Mouse (Mus musculus) embryonic facial prominence, embryonic 10.5 days (tissue): Measurements from ENCODE around the gene Gng4. TPM values are rescaled to one million over a fixed set of nuclear protein-coding genes. Genes with fewer than 3 reads are reported as not detected.
"Not testable (repeated sequence)": the region's sequence is repeated elsewhere in the genome, so short reads cannot be mapped to it uniquely, and the experiment has no call there.

Experiments used
- DNase-seq: peaks from one replicate; pipeline ENCODE4 v3.0.0-alpha.2; 2017; ENCODE audit warnings: low spot score
- H3K27ac ChIP-seq: fragments of 300-500 bp; sonication (generic); replicated peaks from 2 replicates; pipeline ENCODE4 v1.5.1; 2016; ENCODE audit warnings: mild to moderate bottlenecking
- H3K27me3 ChIP-seq: fragments of 300-500 bp; sonication (generic); replicated peaks from 2 replicates; pipeline ENCODE4 v1.6.1; 2016; ENCODE audit warnings: low read depth, mild to moderate bottlenecking; ENCODE audit not compliant: poor library complexity, severe bottlenecking
- H3K36me3 ChIP-seq: fragments of 300-500 bp; sonication (generic); replicated peaks from 2 replicates; pipeline ENCODE4 v1.6.1; 2016; ENCODE audit warnings: mild to moderate bottlenecking, moderate library complexity
- H3K4me1 ChIP-seq: fragments of 300-500 bp; sonication (generic); 2 replicates; pipeline ENCODE4 v1.6.1; 2016
- H3K4me3 ChIP-seq: fragments of 300-500 bp; sonication (generic); 2 replicates; pipeline ENCODE4 v1.5.1; 2016; ENCODE audit warnings: mild to moderate bottlenecking, moderate library complexity
- H3K9me3 ChIP-seq: fragments of 300-500 bp; sonication (generic); 2 replicates; pipeline ENCODE4 v1.6.1; 2016; ENCODE audit warnings: mild to moderate bottlenecking
- WGBS: fragments of 180-500 bp; shearing (Covaris S2); methylation state at CpG from one replicate; pipeline ENCODE4 v1.1.7; 2016; 5-methylcytosine and 5-hydroxymethylcytosine counted together
- polyA plus RNA-seq: library from polyadenylated mRNA; unstranded; fragments of >200 nt; fragmentation: Nextera tagmentation; extraction: Ambion mirVana; gene quantifications from 2 replicates; pipeline ENCODE4 v1.2.1, GENCODE M21; 2016

Gene Gng4
- polyA plus RNA-seq, 1 experiment from 2014 or later: 0.42 TPM

GRCm38 (mm10) chr13:13786971-13787370 is 3.1 kb downstream of the Gng4 start:
- H3K4me3 ChIP-seq: no peak overlapping the region
- peaks cover 19% of the 10 kb centered on the region for H3K4me1 ChIP-seq
- H3K9me3 ChIP-seq: no peaks in the 10 kb centered on the region
- H3K36me3 ChIP-seq: no peaks in the 10 kb centered on the region
- H3K27ac ChIP-seq: no peak overlapping the region
- peaks cover 57% of the 10 kb centered on the region for H3K27me3 ChIP-seq
- no peak for DNase-seq
- 84% methylated on average over 6 of the region's 6 CpGs for WGBS

- no peak for DNase-seq
- peaks cover 46% of the 10 kb centered on the region for H3K27me3 ChIP-seq
- H3K27ac ChIP-seq: no peak overlapping the region
- H3K9me3 ChIP-seq: no peaks in the 10 kb centered on the region
- WGBS: 89% methylated on average over 4 of the region's 4 CpGs
- H3K4me3 ChIP-seq: no peak overlapping the region
- no peaks in the 10 kb centered on the region for H3K36me3 ChIP-seq
- peaks cover 19% of the 10 kb centered on the region for H3K4me1 ChIP-seq
Observed at GRCm38 (mm10) chr13:13788070-13788469, 4.2 kb downstream of the Gng4 start.

GRCm38 (mm10) chr13:13791981-13792380 is 8.1 kb downstream of the Gng4 start:
- WGBS: 94% methylated on average over 3 of the region's 3 CpGs
- H3K4me1 ChIP-seq: no peaks in the 10 kb centered on the region
- no peak overlapping the region for H3K4me3 ChIP-seq
- no peaks in the 10 kb centered on the region for H3K36me3 ChIP-seq
- H3K9me3 ChIP-seq: no peaks in the 10 kb centered on the region
- H3K27ac ChIP-seq: no peak overlapping the region
- H3K27me3 ChIP-seq: peaks cover 7% of the 10 kb centered on the region
- no peak for DNase-seq

- no peaks in the 10 kb centered on the region for H3K36me3 ChIP-seq
- H3K4me3 ChIP-seq: no peak overlapping the region
- H3K27ac ChIP-seq: no peak overlapping the region
- no peaks in the 10 kb centered on the region for H3K9me3 ChIP-seq
- WGBS: 37% methylated on average over 5 of the region's 5 CpGs
- DNase-seq: no peak
- no peaks in the 10 kb centered on the region for H3K27me3 ChIP-seq
- H3K4me1 ChIP-seq: no peaks in the 10 kb centered on the region
Observed at GRCm38 (mm10) chr13:13795166-13795832, 11.4 kb downstream of the Gng4 start.

- no peak overlapping the region for H3K4me3 ChIP-seq
Observed at GRCm38 (mm10) chr13:13796082-13796481, 12.2 kb downstream of the Gng4 start.

GRCm38 (mm10) chr13:13797816-13798215 is 14.0 kb downstream of the Gng4 start:
- H3K36me3 ChIP-seq, H3K9me3 ChIP-seq, H3K27ac ChIP-seq, H3K4me1 ChIP-seq, H3K4me3 ChIP-seq, DNase-seq, H3K27me3 ChIP-seq: not testable (repeated sequence)
- WGBS: 95% methylated on average over 12 of the region's 12 CpGs

More at GRCm38 (mm10) chr13:13796082-13796481, 12.2 kb downstream of the Gng4 start:
- no peak overlapping the region for H3K27ac ChIP-seq
- WGBS: 80% methylated on average over 1 of the region's 1 CpGs
- H3K9me3 ChIP-seq: no peaks in the 10 kb centered on the region
- DNase-seq: no peak
- no peaks in the 10 kb centered on the region for H3K27me3 ChIP-seq
- no peaks in the 10 kb centered on the region for H3K36me3 ChIP-seq
- no peaks in the 10 kb centered on the region for H3K4me1 ChIP-seq

GRCm38 (mm10) chr13:13798775-13799174 is 14.9 kb downstream of the Gng4 start:
- no peak overlapping the region for H3K27ac ChIP-seq
- H3K9me3 ChIP-seq: no peaks in the 10 kb centered on the region
- H3K4me1 ChIP-seq: no peaks in the 10 kb centered on the region
- H3K36me3 ChIP-seq: no peaks in the 10 kb centered on the region
- no peak overlapping the region for H3K4me3 ChIP-seq
- 92% methylated on average over 8 of the region's 8 CpGs for WGBS
- no peaks in the 10 kb centered on the region for H3K27me3 ChIP-seq
- DNase-seq: no peak

- no peaks in the 10 kb centered on the region for H3K4me1 ChIP-seq
- no peak overlapping the region for H3K4me3 ChIP-seq
- no peaks in the 10 kb centered on the region for H3K36me3 ChIP-seq
- WGBS: 48% methylated on average over 11 of the region's 11 CpGs
- no peak overlapping the region for H3K27ac ChIP-seq
- no peaks in the 10 kb centered on the region for H3K27me3 ChIP-seq
- DNase-seq: no peak
- no peaks in the 10 kb centered on the region for H3K9me3 ChIP-seq
Observed at GRCm38 (mm10) chr13:13808337-13809132, 24.7 kb downstream of the Gng4 start.

GRCm38 (mm10) chr13:13810885-13811284 is 27.0 kb downstream of the Gng4 start:
- Histone ChIP-seq H3K27me3 (no peaks in the 10 kb centered on the region), H3K9me3 (no peaks in the 10 kb centered on the region), H3K36me3 (no peaks in the 10 kb centered on the region), H3K4me3 (no peak overlapping the region), H3K4me1 (no peaks in the 10 kb centered on the region), H3K27ac (no peak overlapping the region)
- WGBS: 85% methylated on average over 7 of the region's 7 CpGs
- no peak for DNase-seq

GRCm38 (mm10) chr13:13818696-13819095 is 34.8 kb downstream of the Gng4 start:
- no peak for DNase-seq
- WGBS: 89% methylated on average over 3 of the region's 3 CpGs
- Histone ChIP-seq H3K4me3 (no peak overlapping the region), H3K4me1 (no peaks in the 10 kb centered on the region), H3K27ac (no peak overlapping the region), H3K36me3 (no peaks in the 10 kb centered on the region), H3K9me3 (no peaks in the 10 kb centered on the region), H3K27me3 (no peaks in the 10 kb centered on the region)

GRCm38 (mm10) chr13:13820234-13821123 is 36.6 kb downstream of the Gng4 start:
- no peak overlapping the region for H3K27ac ChIP-seq
- H3K9me3 ChIP-seq: no peaks in the 10 kb centered on the region
- H3K4me3 ChIP-seq: no peak overlapping the region
- DNase-seq: no peak
- no peaks in the 10 kb centered on the region for H3K36me3 ChIP-seq
- no peaks in the 10 kb centered on the region for H3K27me3 ChIP-seq
- 74% methylated on average over 7 of the region's 7 CpGs for WGBS
- no peaks in the 10 kb centered on the region for H3K4me1 ChIP-seq

- H3K4me1 ChIP-seq: no peaks in the 10 kb centered on the region
- no peaks in the 10 kb centered on the region for H3K9me3 ChIP-seq
- no peaks in the 10 kb centered on the region for H3K27me3 ChIP-seq
- H3K36me3 ChIP-seq: no peaks in the 10 kb centered on the region
- no peak overlapping the region for H3K27ac ChIP-seq
- no peak overlapping the region for H3K4me3 ChIP-seq
- WGBS: 91% methylated on average over 7 of the region's 7 CpGs
- no peak for DNase-seq
Observed at GRCm38 (mm10) chr13:13824946-13825345, 41.1 kb downstream of the Gng4 start.
